Mouse (Mus musculus) kidney, postnatal 0 days (tissue): ENCODE measurements around the gene Prkg1. TPM values are rescaled to one million over a fixed set of nuclear protein-coding genes. Genes with fewer than 3 reads are reported as not detected.
"Not testable (repeated sequence)": the region's sequence is repeated elsewhere in the genome, so short reads cannot be mapped to it uniquely, and the experiment has no call there.

Source experiments
- ATAC-seq: fragments of 200-750 bp; cut with Nextera tagmentation; replicated peaks from 2 replicates; pipeline ENCODE4 v1.8.0; 2017; ENCODE audit warnings: low read depth, moderate number of reproducible peaks, moderate TSS enrichment, moderate library complexity; ENCODE audit not compliant: low FRiP score
- DNase-seq: peaks from one replicate; pipeline ENCODE4 v3.0.0-alpha.2; 2016; ENCODE audit warnings: low spot score
- H3K27ac ChIP-seq: fragments of 300-500 bp; sonication (generic); 2 replicates; pipeline ENCODE4 v1.5.1; 2014; ENCODE audit warnings: mild to moderate bottlenecking
- H3K27me3 ChIP-seq: fragments of 300-500 bp; sonication (generic); 2 replicates; pipeline ENCODE4 v1.6.1; 2014; ENCODE audit warnings: low read length, mixed read lengths; ENCODE audit not compliant: insufficient read depth
- H3K36me3 ChIP-seq: fragments of 300-500 bp; sonication (generic); 2 replicates; pipeline ENCODE4 v1.6.1; 2014; ENCODE audit warnings: low read length, mixed read lengths; ENCODE audit not compliant: insufficient read depth
- H3K4me1 ChIP-seq: fragments of 300-500 bp; sonication (generic); replicated peaks from 2 replicates; pipeline ENCODE4 v1.6.1; 2014; ENCODE audit warnings: antibody characterized with exemption, low read length, mixed read lengths; ENCODE audit not compliant: insufficient read depth
- H3K4me2 ChIP-seq: fragments of 300-500 bp; sonication (generic); 2 replicates; pipeline ENCODE4 v1.6.1; 2014; ENCODE audit warnings: mild to moderate bottlenecking, low read length, moderate library complexity, mixed read lengths
- H3K4me3 ChIP-seq: fragments of 300-500 bp; sonication (generic); replicated peaks from 2 replicates; pipeline ENCODE4 v1.5.1; 2014; ENCODE audit warnings: low read depth, low read length
- H3K9ac ChIP-seq: fragments of 300-500 bp; sonication (generic); 2 replicates; pipeline ENCODE4 v1.6.1; 2014; ENCODE audit warnings: low read depth, low read length
- H3K9me3 ChIP-seq: fragments of 300-500 bp; sonication (generic); replicated peaks from 2 replicates; pipeline ENCODE4 v1.6.1; 2016; ENCODE audit warnings: low read length, inconsistent platforms, mixed read lengths
- CTCF ChIP-seq: IDR thresholded peaks from 2 replicates; pipeline ENCODE4 v1.5.1; 2016; ENCODE audit warnings: antibody characterized with exemption, low read depth, mild to moderate bottlenecking, moderate library complexity
- WGBS: fragments of 180-500 bp; shearing (Covaris S2); extraction: QIAGEN DNeasy Blood & Tissue Kit; methylation state at CpG from one replicate; pipeline ENCODE4 v1.1.7; 2014; 5-methylcytosine and 5-hydroxymethylcytosine counted together
- polyA plus RNA-seq: library from polyadenylated mRNA; unstranded; fragments of >200 nt; fragmentation: Nextera tagmentation; extraction: Ambion mirVana; gene quantifications from 2 replicates; pipeline ENCODE4 v1.2.1, GENCODE M21; 2015

Prkg1 gene
- polyA plus RNA-seq, 1 experiment from 2014 or later = 2.3 TPM

- TF ChIP-seq CTCF = no peak
- Histone ChIP-seq H3K9me3 (no peaks in the 10 kb centered on the region), H3K4me2 (no peak overlapping the region), H3K36me3 (no peaks in the 10 kb centered on the region), H3K27me3 (no peaks in the 10 kb centered on the region), H3K27ac (no peak overlapping the region), H3K4me3 (no peak overlapping the region), H3K9ac (no peak overlapping the region), H3K4me1 (no peaks in the 10 kb centered on the region)
- peak; percentile 26 for DNase-seq
- WGBS = 43% methylated on average over 1 of the region's 1 CpGs
- no peak for ATAC-seq
Observed at GRCm38 (mm10) chr19:31354959-31355358, 409.9 kb downstream of the Prkg1 start.

DNA sequence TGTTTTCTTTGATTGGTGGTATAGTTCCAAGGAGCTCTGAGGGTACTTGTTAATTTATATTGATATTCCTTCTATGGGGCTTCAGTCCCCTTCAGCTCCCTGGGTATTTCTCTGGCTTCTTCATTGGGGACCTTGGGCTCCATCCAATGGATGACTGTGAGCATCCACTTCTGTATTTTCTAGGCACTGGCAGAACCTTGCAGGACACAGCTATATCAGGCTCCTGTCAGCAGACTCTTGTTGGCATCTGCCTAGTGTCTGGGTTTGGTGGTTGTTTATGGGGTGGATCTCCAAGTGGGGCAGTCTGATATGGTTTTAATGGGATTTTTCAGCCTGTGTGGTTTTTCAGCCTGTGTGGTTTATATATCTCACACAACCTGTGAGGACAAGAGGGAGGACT lies 412.0 kb downstream of the Prkg1 start:
- not testable (repeated sequence) for DNase-seq, H3K27me3 ChIP-seq, H3K9ac ChIP-seq, ATAC-seq, H3K4me1 ChIP-seq, H3K4me2 ChIP-seq, H3K36me3 ChIP-seq, H3K9me3 ChIP-seq, H3K4me3 ChIP-seq, H3K27ac ChIP-seq

DNA sequence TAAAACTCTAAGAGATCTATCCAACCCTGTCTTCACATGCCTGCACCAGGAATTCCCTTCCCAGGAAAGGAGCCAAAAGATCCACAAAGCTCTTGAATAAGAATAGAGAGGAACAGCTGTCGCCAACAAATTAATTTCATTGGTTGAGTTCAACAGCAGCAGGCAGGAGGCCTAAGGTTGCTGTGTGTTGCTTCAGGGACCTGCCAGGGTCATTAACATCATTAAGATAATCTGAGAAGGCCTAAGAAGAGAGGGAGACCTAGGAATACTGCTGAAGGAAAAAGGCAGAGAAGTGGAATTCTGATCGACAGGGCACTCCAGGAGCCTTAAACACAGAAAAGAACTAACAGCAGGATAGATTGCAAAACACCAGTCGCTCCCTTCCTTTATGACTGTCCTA lies 413.0 kb downstream of the Prkg1 start:
- no peak for TF ChIP-seq CTCF
- no peaks in the 10 kb centered on the region for H3K36me3 ChIP-seq
- ATAC-seq = no peak
- no peaks in the 10 kb centered on the region for H3K27me3 ChIP-seq
- no peaks in the 10 kb centered on the region for H3K9me3 ChIP-seq
- 50% methylated on average over 3 of the region's 3 CpGs for WGBS
- H3K27ac ChIP-seq = no peak overlapping the region
- no peak overlapping the region for H3K4me3 ChIP-seq
- H3K4me2 ChIP-seq = no peak overlapping the region
- H3K9ac ChIP-seq = no peak overlapping the region
- H3K4me1 ChIP-seq = no peaks in the 10 kb centered on the region
- no peak for DNase-seq

DNA sequence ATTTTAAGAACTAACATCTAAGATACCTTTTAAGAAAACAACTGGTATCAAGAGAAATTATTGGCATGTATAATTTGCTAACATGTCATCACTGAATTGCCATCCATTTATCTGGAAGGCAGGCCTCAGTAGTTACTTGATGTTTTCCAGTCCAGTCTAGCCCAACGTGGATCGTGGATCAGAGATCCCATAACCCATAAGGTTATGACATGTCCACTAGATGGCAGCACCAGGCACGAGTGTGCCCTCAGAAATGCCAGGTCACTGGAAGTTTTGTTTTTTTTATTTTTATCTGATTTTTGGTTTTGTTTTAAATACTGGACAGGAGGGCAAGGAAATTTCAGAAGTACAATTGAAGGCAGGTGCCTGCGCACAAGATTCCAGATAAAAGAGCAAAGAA lies 422.7 kb downstream of the Prkg1 start:
- Histone ChIP-seq H3K4me1 (no peaks in the 10 kb centered on the region), H3K27ac (no peak overlapping the region), H3K9ac (no peak overlapping the region), H3K9me3 (no peaks in the 10 kb centered on the region), H3K36me3 (no peaks in the 10 kb centered on the region), H3K4me2 (no peak overlapping the region), H3K27me3 (no peaks in the 10 kb centered on the region), H3K4me3 (no peak overlapping the region)
- WGBS = 34% methylated on average over 4 of the region's 4 CpGs
- ATAC-seq (0 out of 2 replicates have a peak, but pooled peaks have one; percentile 52), DNase-seq (peak; percentile 76)
- TF ChIP-seq CTCF = peak; percentile 86

DNA sequence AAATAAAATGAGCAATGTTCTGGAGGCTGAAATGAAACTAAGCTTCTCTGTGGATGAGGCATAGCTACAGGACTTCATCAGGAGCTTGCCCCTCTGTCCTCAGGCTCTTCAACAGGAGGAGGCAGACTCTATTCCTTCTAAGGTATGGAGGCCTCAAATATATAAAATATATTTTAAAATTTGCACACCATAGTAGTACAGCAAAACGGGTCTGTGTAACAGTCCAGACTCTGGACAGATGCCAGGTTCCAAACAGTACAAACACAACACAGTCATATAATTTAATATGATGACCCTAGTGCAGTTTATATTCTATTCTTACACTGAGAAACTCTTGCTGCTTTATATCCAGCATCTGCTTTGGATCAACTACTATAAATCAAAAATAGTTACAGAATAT lies 423.9 kb downstream of the Prkg1 start:
- no peak overlapping the region for H3K4me3 ChIP-seq
- no peaks in the 10 kb centered on the region for H3K36me3 ChIP-seq
- no peak overlapping the region for H3K9ac ChIP-seq
- H3K27ac ChIP-seq = no peak overlapping the region
- no peaks in the 10 kb centered on the region for H3K27me3 ChIP-seq
- H3K9me3 ChIP-seq = no peaks in the 10 kb centered on the region
- no peaks in the 10 kb centered on the region for H3K4me1 ChIP-seq
- ATAC-seq = no peak
- no peak for TF ChIP-seq CTCF
- 43% methylated on average over 1 of the region's 1 CpGs for WGBS
- no peak overlapping the region for H3K4me2 ChIP-seq
- DNase-seq = peak; percentile 27

GRCm38 (mm10) chr19:31338355-31339101 lies 426.3 kb downstream of the Prkg1 start:
- ATAC-seq (no peak), DNase-seq (no peak)
- Histone ChIP-seq H3K27me3 (no peaks in the 10 kb centered on the region), H3K9me3 (no peaks in the 10 kb centered on the region), H3K4me3 (no peak overlapping the region), H3K27ac (no peak overlapping the region), H3K9ac (no peak overlapping the region), H3K4me1 (no peaks in the 10 kb centered on the region), H3K4me2 (no peak overlapping the region), H3K36me3 (no peaks in the 10 kb centered on the region)
- 79% methylated on average over 5 of the region's 5 CpGs for WGBS
- no peak for TF ChIP-seq CTCF

GRCm38 (mm10) chr19:31337863-31338217 lies 427.0 kb downstream of the Prkg1 start:
- Histone ChIP-seq H3K4me2 (no peak overlapping the region), H3K4me3 (no peak overlapping the region), H3K27me3 (no peaks in the 10 kb centered on the region), H3K9ac (no peak overlapping the region), H3K4me1 (no peaks in the 10 kb centered on the region), H3K9me3 (no peaks in the 10 kb centered on the region), H3K36me3 (no peaks in the 10 kb centered on the region), H3K27ac (no peak overlapping the region)
- ATAC-seq = no peak
- DNase-seq = no peak
- TF ChIP-seq CTCF = no peak
- 79% methylated on average over 6 of the region's 6 CpGs for WGBS
